Mouse (Mus musculus): ENCODE results near the gene Ccdc12. TPM values are rescaled to one million over a fixed set of nuclear protein-coding genes. Genes with fewer than 3 reads are reported as not detected.

Gene Ccdc12
- polyA plus RNA-seq, 1 experiment, result 59.2 TPM

DNA sequence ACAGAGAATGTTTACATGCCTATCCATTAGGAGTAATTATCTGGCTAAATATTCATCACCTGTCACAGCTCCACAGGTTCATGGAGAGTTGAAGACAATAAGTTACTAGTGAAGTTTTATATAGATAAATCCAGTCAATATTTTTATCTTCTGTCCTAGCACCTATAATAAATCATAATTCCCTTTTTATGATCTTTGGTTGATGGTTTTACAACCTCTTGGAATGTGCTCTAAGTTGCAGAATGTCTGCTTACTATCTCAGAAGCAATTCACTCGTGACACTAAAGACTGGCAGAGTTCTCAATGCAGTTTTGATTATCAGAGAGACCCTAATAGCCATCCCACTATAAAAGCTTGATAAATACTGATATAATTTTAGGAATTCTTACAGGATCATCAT lies 57.1 kb downstream of the Ccdc12 start:
- no peak overlapping the region for H3K4me2 ChIP-seq (ENCODE audit: low read depth)
- no peaks in the 10 kb centered on the region for H3K27me3 ChIP-seq (ENCODE audit: control insufficient read depth, insufficient read depth, insufficient read length)
- H3ac ChIP-seq (ENCODE audit: control insufficient read depth, insufficient read length), result no peak overlapping the region
- TF ChIP-seq MAX (IDR thresholded peaks at IDR 0.05; ENCODE audit: low read depth) (no peak), MYOG (IDR thresholded peaks at IDR 0.05; ENCODE audit: control insufficient read depth in 1 of 3, insufficient read depth in 1 of 3, insufficient read length in 2 of 3, low read depth in 2 of 3) (no peak), POLR2AphosphoS2 (IDR thresholded peaks at IDR 0.05; ENCODE audit: insufficient read length, low read depth) (no peak), TCF12 (IDR thresholded peaks at IDR 0.05; ENCODE audit: insufficient read depth, poor library complexity, severe bottlenecking) (no peak), USF1 (IDR thresholded peaks at IDR 0.05; ENCODE audit: low read depth) (no peak), CEBPB (IDR thresholded peaks at IDR 0.05; ENCODE audit: insufficient read depth, poor library complexity, severe bottlenecking) (no peak), SRF (IDR thresholded peaks at IDR 0.05; ENCODE audit: control insufficient read depth, insufficient read length, low read depth) (no peak)
- no peaks in the 10 kb centered on the region for H3K79me2 ChIP-seq (ENCODE audit: control insufficient read depth, insufficient read depth)
- H3K4me3 ChIP-seq, result no peak overlapping the region
- H3K36me3 ChIP-seq (ENCODE audit: control insufficient read depth, insufficient read depth), result peaks cover 10% of the 10 kb centered on the region

- no peaks in the 10 kb centered on the region for H3K79me2 ChIP-seq (ENCODE audit: control insufficient read depth, insufficient read depth)
- H3ac ChIP-seq (ENCODE audit: control insufficient read depth, insufficient read length), result no peak overlapping the region
- no peaks in the 10 kb centered on the region for H3K27me3 ChIP-seq (ENCODE audit: control insufficient read depth, insufficient read depth, insufficient read length)
- H3K36me3 ChIP-seq (ENCODE audit: control insufficient read depth, insufficient read depth), result peaks cover 10% of the 10 kb centered on the region
- TF ChIP-seq REST (IDR thresholded peaks at IDR 0.05; ENCODE audit: insufficient read depth, insufficient read length), result no peak
- no peak for TF ChIP-seq E2F4 (IDR thresholded peaks at IDR 0.05; ENCODE audit: insufficient read depth)
- TF ChIP-seq TCF12 (IDR thresholded peaks at IDR 0.05; ENCODE audit: insufficient read depth, poor library complexity, severe bottlenecking), result no peak
- no peak for TF ChIP-seq MAX (IDR thresholded peaks at IDR 0.05; ENCODE audit: low read depth)
- TF ChIP-seq USF1 (IDR thresholded peaks at IDR 0.05; ENCODE audit: low read depth), result no peak
- TF ChIP-seq SRF (IDR thresholded peaks at IDR 0.05; ENCODE audit: control insufficient read depth, insufficient read length, low read depth), result no peak
- no peak for TF ChIP-seq TCF3 (IDR thresholded peaks at IDR 0.05; ENCODE audit: insufficient read length, low read depth)
- no peak for TF ChIP-seq CEBPB (IDR thresholded peaks at IDR 0.05; ENCODE audit: insufficient read depth, poor library complexity, severe bottlenecking)
- TF ChIP-seq POLR2AphosphoS2 (IDR thresholded peaks at IDR 0.05; ENCODE audit: insufficient read length, low read depth), result no peak
- no peak for TF ChIP-seq MYOG (IDR thresholded peaks at IDR 0.05; ENCODE audit: control insufficient read depth in 1 of 3, insufficient read depth in 1 of 3, insufficient read length in 2 of 3, low read depth in 2 of 3)
- TF ChIP-seq POLR2A (IDR thresholded peaks at IDR 0.05; ENCODE audit: insufficient read length, low read depth), result no peak
- TF ChIP-seq MYOD1 (IDR thresholded peaks at IDR 0.05; ENCODE audit: control insufficient read depth in 1 of 3, insufficient read length in 2 of 3, low read depth in 2 of 3), result no peak
- no peak overlapping the region for H3K4me2 ChIP-seq (ENCODE audit: low read depth)
- H3K4me3 ChIP-seq, result no peak overlapping the region
These were observed 59.1 kb downstream of the Ccdc12 start for GRCm38 (mm10) chr9:110715426-110715825.

DNA sequence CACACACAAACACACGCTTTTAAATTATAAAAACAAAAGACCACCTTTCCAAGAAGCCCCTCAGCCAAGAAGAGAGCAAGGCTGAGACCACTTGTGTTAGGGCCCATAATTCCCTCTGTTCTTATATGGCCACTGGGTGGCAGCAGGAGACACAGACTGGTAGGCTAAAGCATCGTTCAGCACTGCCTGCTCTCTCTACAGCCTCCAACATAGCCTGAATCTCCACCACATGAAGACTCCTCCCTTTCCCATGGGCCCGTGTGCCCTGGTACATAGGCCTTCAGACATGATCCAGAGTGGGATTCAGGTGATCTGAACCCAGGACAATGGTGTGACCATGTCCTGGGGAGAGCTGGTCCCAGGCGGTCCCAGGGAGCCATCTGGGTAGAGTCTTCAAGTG lies 60.5 kb downstream of the Ccdc12 start:
- peaks cover 5% of the 10 kb centered on the region for H3K36me3 ChIP-seq (ENCODE audit: control insufficient read depth, insufficient read depth)
- no peaks in the 10 kb centered on the region for H3K27me3 ChIP-seq (ENCODE audit: control insufficient read depth, insufficient read depth, insufficient read length)
- no peak overlapping the region for H3K4me2 ChIP-seq (ENCODE audit: low read depth)
- no peaks in the 10 kb centered on the region for H3K79me2 ChIP-seq (ENCODE audit: control insufficient read depth, insufficient read depth)
- no peak for TF ChIP-seq REST (IDR thresholded peaks at IDR 0.05; ENCODE audit: insufficient read depth, insufficient read length)
- H3ac ChIP-seq (ENCODE audit: control insufficient read depth, insufficient read length), result no peak overlapping the region
- H3K4me3 ChIP-seq, result no peak overlapping the region

DNA sequence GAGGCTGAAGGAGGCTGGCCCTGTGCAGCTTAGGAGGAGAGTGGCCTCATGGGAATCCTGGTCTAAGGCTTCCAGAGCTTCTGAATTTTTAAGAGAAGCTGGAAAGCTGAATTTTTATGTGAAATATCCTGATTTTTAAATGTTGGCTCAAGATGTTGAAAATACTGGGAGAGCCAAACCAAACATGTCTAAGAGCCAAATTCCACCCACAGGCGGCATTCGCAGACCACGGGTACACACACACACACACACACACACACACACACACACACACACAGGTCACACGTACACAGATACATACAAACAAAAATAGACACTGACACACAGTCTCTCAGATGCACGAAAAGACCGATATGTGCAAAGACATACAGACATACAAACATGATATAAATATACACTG lies 61.8 kb downstream of the Ccdc12 start:
- Histone ChIP-seq H3K4me2 (ENCODE audit: low read depth) (no peak overlapping the region), H3ac (ENCODE audit: control insufficient read depth, insufficient read length) (no peak overlapping the region), H3K36me3 (ENCODE audit: control insufficient read depth, insufficient read depth) (peaks cover 5% of the 10 kb centered on the region), H3K4me3 (no peak overlapping the region), H3K79me2 (ENCODE audit: control insufficient read depth, insufficient read depth) (no peaks in the 10 kb centered on the region), H3K27me3 (ENCODE audit: control insufficient read depth, insufficient read depth, insufficient read length) (no peaks in the 10 kb centered on the region)
- no peak for TF ChIP-seq SRF (IDR thresholded peaks at IDR 0.05; ENCODE audit: control insufficient read depth, insufficient read length, low read depth)
- no peak for TF ChIP-seq TCF12 (IDR thresholded peaks at IDR 0.05; ENCODE audit: insufficient read depth, poor library complexity, severe bottlenecking)
- TF ChIP-seq USF1 (IDR thresholded peaks at IDR 0.05; ENCODE audit: low read depth), result no peak
- TF ChIP-seq CEBPB (IDR thresholded peaks at IDR 0.05; ENCODE audit: insufficient read depth, poor library complexity, severe bottlenecking), result no peak
- no peak for TF ChIP-seq MAX (IDR thresholded peaks at IDR 0.05; ENCODE audit: low read depth)
- no peak for TF ChIP-seq MYOD1 (IDR thresholded peaks at IDR 0.05; ENCODE audit: control insufficient read depth in 1 of 3, insufficient read length in 2 of 3, low read depth in 2 of 3)
- no peak for TF ChIP-seq MYOG (IDR thresholded peaks at IDR 0.05; ENCODE audit: control insufficient read depth in 1 of 3, insufficient read depth in 1 of 3, insufficient read length in 2 of 3, low read depth in 2 of 3)
- TF ChIP-seq TCF3 (IDR thresholded peaks at IDR 0.05; ENCODE audit: insufficient read length, low read depth), result no peak
- no peak for TF ChIP-seq POLR2A (IDR thresholded peaks at IDR 0.05; ENCODE audit: insufficient read length, low read depth)
- TF ChIP-seq E2F4 (IDR thresholded peaks at IDR 0.05; ENCODE audit: insufficient read depth), result no peak
- no peak for TF ChIP-seq REST (IDR thresholded peaks at IDR 0.05; ENCODE audit: insufficient read depth, insufficient read length)
- TF ChIP-seq POLR2AphosphoS2 (IDR thresholded peaks at IDR 0.05; ENCODE audit: insufficient read length, low read depth), result no peak

- H3K36me3 ChIP-seq (ENCODE audit: control insufficient read depth, insufficient read depth), result peaks cover 5% of the 10 kb centered on the region
- TF ChIP-seq MAX (IDR thresholded peaks at IDR 0.05; ENCODE audit: low read depth) (no peak), MYOG (IDR thresholded peaks at IDR 0.05; ENCODE audit: control insufficient read depth in 1 of 3, insufficient read depth in 1 of 3, insufficient read length in 2 of 3, low read depth in 2 of 3) (no peak), MYOD1 (IDR thresholded peaks at IDR 0.05; ENCODE audit: control insufficient read depth in 1 of 3, insufficient read length in 2 of 3, low read depth in 2 of 3) (no peak), POLR2AphosphoS2 (IDR thresholded peaks at IDR 0.05; ENCODE audit: insufficient read length, low read depth) (no peak), USF1 (IDR thresholded peaks at IDR 0.05; ENCODE audit: low read depth) (no peak), POLR2A (IDR thresholded peaks at IDR 0.05; ENCODE audit: insufficient read length, low read depth) (no peak), CEBPB (IDR thresholded peaks at IDR 0.05; ENCODE audit: insufficient read depth, poor library complexity, severe bottlenecking) (no peak)
- no peaks in the 10 kb centered on the region for H3K79me2 ChIP-seq (ENCODE audit: control insufficient read depth, insufficient read depth)
- H3K4me2 ChIP-seq (ENCODE audit: low read depth), result no peak overlapping the region
- no peak overlapping the region for H3K4me3 ChIP-seq
- no peak overlapping the region for H3ac ChIP-seq (ENCODE audit: control insufficient read depth, insufficient read length)
- H3K27me3 ChIP-seq (ENCODE audit: control insufficient read depth, insufficient read depth, insufficient read length), result no peaks in the 10 kb centered on the region
These were observed 62.5 kb downstream of the Ccdc12 start for GRCm38 (mm10) chr9:110718810-110719209.

Data from myocyte (in vitro differentiated cells).